Mouse (Mus musculus) ovary, postnatal 10 days (tissue): ENCODE measurements around the gene Bag6.

Experiments used
- DNase-seq: peaks from one replicate; pipeline ENCODE4 v3.0.0; 2022; ENCODE audit warnings: low spot score

The Bag6 gene

GRCm38 (mm10) chr17:35195631-35196320, 60.8 kb downstream of the Bag6 start:
- DNase-seq = peak; percentile 46

GRCm38 (mm10) chr17:35196321-35196641, 61.3 kb downstream of the Bag6 start:
- no peak for DNase-seq
